Mouse (Mus musculus): ENCODE results near the gene Fbxo5. TPM values are rescaled to one million over a fixed set of nuclear protein-coding genes. Genes with fewer than 3 reads are reported as not detected.

The Fbxo5 gene
- polyA plus RNA-seq, 1 experiment from 2014 or later: 70.6 TPM

- H3K4me1 ChIP-seq (replicated peaks; ENCODE audit: control insufficient read depth, insufficient read depth, low read length): no peaks in the 10 kb centered on the region; the same call in 1 of the 2 replicates
- H3K27me3 ChIP-seq (ENCODE audit: control insufficient read depth, insufficient read depth, low read length): no peaks in the 10 kb centered on the region
- peak overlapping the region; percentile 65 for H3K4me3 ChIP-seq (ENCODE audit: low read depth, low read length)
- H3K9me3 ChIP-seq (ENCODE audit: control insufficient read depth, low read length): no peaks in the 10 kb centered on the region
- H3K27ac ChIP-seq (ENCODE audit: low read depth, low read length): no peak overlapping the region
- 45% methylated on average over 6 of the region's 6 CpGs for WGBS
- H3K9ac ChIP-seq (ENCODE audit: low read depth, low read length): peak overlapping the region; percentile 31; the same call in 1 of the 2 replicates
- no peak for ATAC-seq (ENCODE audit: low FRiP score)
- no peak for DNase-seq (ENCODE audit: low spot score)
- peak overlapping the region; percentile 38 for H3K4me2 ChIP-seq (replicated peaks; ENCODE audit: low read depth, low read length)
- H3K36me3 ChIP-seq (ENCODE audit: control insufficient read depth, insufficient read depth, low read length): peaks cover 10% of the 10 kb centered on the region; the same call in 1 of the 2 replicates
These were observed 2.5 kb downstream of the Fbxo5 start for GRCm38 (mm10) chr10:5802866-5803265.

DNA sequence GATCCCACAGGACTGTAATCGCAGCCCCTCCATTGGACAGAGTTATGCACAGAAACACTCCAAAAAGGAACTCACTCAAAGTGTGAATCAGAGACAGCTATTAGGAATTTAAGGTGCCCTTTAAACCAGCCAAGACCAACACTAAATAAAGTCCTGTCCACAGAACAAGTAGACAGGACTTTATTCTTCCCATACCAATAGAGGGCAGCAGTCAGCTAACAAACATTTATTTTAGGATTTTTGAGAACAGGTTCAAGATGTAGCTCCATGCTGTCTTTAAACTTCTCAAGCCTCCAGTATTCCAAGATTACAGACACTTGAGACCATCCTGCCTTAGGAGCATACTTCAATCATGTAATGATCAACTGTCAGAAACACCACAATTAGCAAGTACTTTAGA is 4.9 kb downstream of the Fbxo5 start:
- H3K36me3 ChIP-seq (ENCODE audit: control insufficient read depth, insufficient read depth, low read length): peaks cover 11% of the 10 kb centered on the region; the same call in 1 of the 2 replicates
- H3K4me3 ChIP-seq (ENCODE audit: low read depth, low read length): no peak overlapping the region
- 96% methylated on average over 1 of the region's 1 CpGs for WGBS
- H3K27me3 ChIP-seq (ENCODE audit: control insufficient read depth, insufficient read depth, low read length): no peaks in the 10 kb centered on the region
- DNase-seq (ENCODE audit: low spot score) (peak; percentile 32), ATAC-seq (ENCODE audit: low FRiP score) (no peak)
- no peaks in the 10 kb centered on the region; the same call in 1 of the 2 replicates for H3K4me1 ChIP-seq (replicated peaks; ENCODE audit: control insufficient read depth, insufficient read depth, low read length)
- no peaks in the 10 kb centered on the region for H3K9me3 ChIP-seq (ENCODE audit: control insufficient read depth, low read length)
- no peak overlapping the region for H3K9ac ChIP-seq (ENCODE audit: low read depth, low read length)
- no peak overlapping the region for H3K4me2 ChIP-seq (replicated peaks; ENCODE audit: low read depth, low read length)
- H3K27ac ChIP-seq (ENCODE audit: low read depth, low read length): no peak overlapping the region

GRCm38 (mm10) chr10:5798069-5798468 is 7.3 kb downstream of the Fbxo5 start:
- Histone ChIP-seq H3K4me1 (replicated peaks; ENCODE audit: control insufficient read depth, insufficient read depth, low read length) (no peaks in the 10 kb centered on the region; the same call in 1 of the 2 replicates), H3K27me3 (ENCODE audit: control insufficient read depth, insufficient read depth, low read length) (no peaks in the 10 kb centered on the region), H3K27ac (ENCODE audit: low read depth, low read length) (no peak overlapping the region), H3K9ac (ENCODE audit: low read depth, low read length) (no peak overlapping the region), H3K36me3 (ENCODE audit: control insufficient read depth, insufficient read depth, low read length) (peaks cover 11% of the 10 kb centered on the region; the same call in 1 of the 2 replicates), H3K9me3 (ENCODE audit: control insufficient read depth, low read length) (no peaks in the 10 kb centered on the region), H3K4me3 (ENCODE audit: low read depth, low read length) (no peak overlapping the region), H3K4me2 (replicated peaks; ENCODE audit: low read depth, low read length) (no peak overlapping the region)
- DNase-seq (ENCODE audit: low spot score): no peak
- 0 out of 2 replicates have a peak, but pooled peaks have one; percentile 31 for ATAC-seq (ENCODE audit: low FRiP score)
- WGBS: 83% methylated on average over 4 of the region's 4 CpGs

DNA sequence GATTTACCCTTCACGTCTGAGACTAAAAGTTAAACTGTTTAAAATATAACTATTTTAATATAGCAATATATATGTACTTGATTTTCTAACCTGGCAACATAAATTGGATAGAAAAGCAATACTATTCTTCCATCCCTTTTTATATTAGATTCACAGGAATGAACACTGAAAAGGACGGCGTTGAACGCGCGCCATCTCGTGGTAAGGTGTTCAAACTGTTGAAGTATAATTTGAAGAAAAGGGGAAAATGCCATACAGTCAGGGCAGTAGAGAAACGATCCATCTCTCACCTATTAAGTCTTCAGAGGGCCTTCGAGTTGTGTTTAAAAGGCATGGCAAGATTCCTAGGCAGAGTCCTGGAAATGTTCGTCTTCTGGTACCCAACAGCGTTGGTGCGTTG is 14.7 kb downstream of the Fbxo5 start:
- ATAC-seq (ENCODE audit: low FRiP score) (no peak), DNase-seq (ENCODE audit: low spot score) (peak; percentile 69)
- 18% methylated on average over 12 of the region's 12 CpGs for WGBS
- H3K27ac ChIP-seq (ENCODE audit: low read depth, low read length): no peak overlapping the region
- H3K9ac ChIP-seq (ENCODE audit: low read depth, low read length): no peak overlapping the region
- no peak overlapping the region for H3K4me2 ChIP-seq (replicated peaks; ENCODE audit: low read depth, low read length)
- no peaks in the 10 kb centered on the region for H3K36me3 ChIP-seq (ENCODE audit: control insufficient read depth, insufficient read depth, low read length)
- H3K9me3 ChIP-seq (ENCODE audit: control insufficient read depth, low read length): no peaks in the 10 kb centered on the region
- no peaks in the 10 kb centered on the region for H3K4me1 ChIP-seq (replicated peaks; ENCODE audit: control insufficient read depth, insufficient read depth, low read length)
- H3K4me3 ChIP-seq (ENCODE audit: low read depth, low read length): no peak overlapping the region
- H3K27me3 ChIP-seq (ENCODE audit: control insufficient read depth, insufficient read depth, low read length): no peaks in the 10 kb centered on the region

DNA sequence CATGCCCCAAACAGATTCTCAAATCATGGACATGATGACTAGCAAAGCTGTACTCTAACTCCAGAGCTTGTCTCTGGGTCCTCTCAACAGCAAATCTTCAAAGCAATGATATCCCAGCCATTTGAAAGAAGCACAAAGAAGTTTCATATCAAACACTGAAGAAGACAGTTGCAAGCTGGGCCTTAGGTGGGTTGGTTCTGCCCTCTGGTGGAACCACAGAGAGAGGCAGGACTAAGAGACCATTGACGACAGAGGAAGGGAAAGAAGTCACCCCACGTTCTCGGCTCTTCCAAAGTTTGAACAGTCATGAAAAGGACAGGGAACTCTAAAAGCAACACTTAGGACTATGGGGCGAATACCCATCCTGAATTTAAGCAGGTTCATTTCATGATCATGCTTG is 18.5 kb downstream of the Fbxo5 start:
- 24% methylated on average over 4 of the region's 4 CpGs for WGBS
- Histone ChIP-seq H3K4me2 (replicated peaks; ENCODE audit: low read depth, low read length) (no peak overlapping the region), H3K9me3 (ENCODE audit: control insufficient read depth, low read length) (no peaks in the 10 kb centered on the region), H3K36me3 (ENCODE audit: control insufficient read depth, insufficient read depth, low read length) (no peaks in the 10 kb centered on the region), H3K4me3 (ENCODE audit: low read depth, low read length) (no peak overlapping the region), H3K9ac (ENCODE audit: low read depth, low read length) (no peak overlapping the region), H3K27me3 (ENCODE audit: control insufficient read depth, insufficient read depth, low read length) (no peaks in the 10 kb centered on the region), H3K27ac (ENCODE audit: low read depth, low read length) (no peak overlapping the region), H3K4me1 (replicated peaks; ENCODE audit: control insufficient read depth, insufficient read depth, low read length) (no peaks in the 10 kb centered on the region)
- ATAC-seq (ENCODE audit: low FRiP score): no peak
- no peak for DNase-seq (ENCODE audit: low spot score)

Other genes starting within 250 kb of the Fbxo5 start
- gene Myct1, start 211.8 kb downstream of the Fbxo5 start, polyA plus RNA-seq (2014; fragmentation: Nextera tagmentation; extraction: Ambion mirVana): 2.0 and 2.7 TPM in 2 replicates
- 0.76 and 1.0 TPM in 2 replicates for gene Vip, start 166.4 kb downstream of the Fbxo5 start, polyA plus RNA-seq (2014; fragmentation: Nextera tagmentation; extraction: Ambion mirVana)
- 15.7 and 16.9 TPM in 2 replicates for gene Mtrf1l, start 18.3 kb upstream of the Fbxo5 start, polyA plus RNA-seq (2014; fragmentation: Nextera tagmentation; extraction: Ambion mirVana)
- 2.4 and 2.9 TPM in 2 replicates for gene Rgs17, start 116.8 kb upstream of the Fbxo5 start, polyA plus RNA-seq (2014; fragmentation: Nextera tagmentation; extraction: Ambion mirVana)

All from hindbrain, embryonic 11.5 days (tissue).